Mouse (Mus musculus) mesoderm, embryonic 11.5 days (tissue): ENCODE data around the gene Dnah14.

Source experiments
- DNase-seq: peaks from one replicate; pipeline ENCODE4 v3.0.0-alpha.2; 2012; ENCODE audit warnings: low read depth, low spot score

Gene Dnah14

DNA sequence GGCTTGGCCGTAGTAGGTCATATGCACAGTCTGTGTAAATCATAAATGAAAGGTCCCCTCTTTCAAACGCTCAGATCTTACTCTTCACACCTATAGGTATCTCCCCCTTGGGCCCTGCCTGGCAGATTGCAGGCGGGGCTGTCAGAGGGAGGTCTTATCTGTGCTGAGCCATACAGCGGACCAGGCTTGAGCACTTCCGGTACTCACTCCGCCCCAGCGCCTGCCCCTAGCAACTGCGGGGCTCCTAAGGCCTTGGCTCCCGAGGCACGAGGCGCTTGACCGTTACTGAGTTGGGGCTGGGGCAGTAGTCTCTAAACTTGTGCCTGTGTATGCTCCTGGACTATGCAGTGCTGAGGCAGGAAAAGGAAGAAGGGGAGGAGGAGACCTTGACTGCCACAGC lies at the start of gene Dnah14:
TSS of gene Dnah14 (plus strand) at position 238 of the 400 bp plus-strand sequence.
- no peak for DNase-seq

DNA sequence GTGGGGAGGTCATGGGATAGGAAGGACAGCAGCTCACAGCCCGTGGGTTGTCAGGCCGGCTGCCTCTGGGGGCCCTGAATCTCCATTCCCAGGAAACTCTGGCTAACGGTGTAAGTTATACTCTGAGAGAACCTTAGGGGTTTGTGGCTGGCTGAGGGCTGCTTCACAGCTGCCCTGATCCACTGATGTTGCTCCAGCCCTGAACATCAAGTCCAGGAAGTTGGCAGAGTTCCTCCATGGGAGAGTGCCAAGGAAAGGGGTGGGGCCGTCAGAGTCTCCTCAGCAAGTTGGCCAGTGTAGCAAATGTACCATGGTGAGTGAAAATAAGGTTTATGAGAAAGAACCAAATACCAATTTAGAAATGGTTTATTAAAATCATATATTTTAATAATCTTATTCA lies 47.0 kb upstream of the Dnah14 start:
- DNase-seq: no peak

DNA sequence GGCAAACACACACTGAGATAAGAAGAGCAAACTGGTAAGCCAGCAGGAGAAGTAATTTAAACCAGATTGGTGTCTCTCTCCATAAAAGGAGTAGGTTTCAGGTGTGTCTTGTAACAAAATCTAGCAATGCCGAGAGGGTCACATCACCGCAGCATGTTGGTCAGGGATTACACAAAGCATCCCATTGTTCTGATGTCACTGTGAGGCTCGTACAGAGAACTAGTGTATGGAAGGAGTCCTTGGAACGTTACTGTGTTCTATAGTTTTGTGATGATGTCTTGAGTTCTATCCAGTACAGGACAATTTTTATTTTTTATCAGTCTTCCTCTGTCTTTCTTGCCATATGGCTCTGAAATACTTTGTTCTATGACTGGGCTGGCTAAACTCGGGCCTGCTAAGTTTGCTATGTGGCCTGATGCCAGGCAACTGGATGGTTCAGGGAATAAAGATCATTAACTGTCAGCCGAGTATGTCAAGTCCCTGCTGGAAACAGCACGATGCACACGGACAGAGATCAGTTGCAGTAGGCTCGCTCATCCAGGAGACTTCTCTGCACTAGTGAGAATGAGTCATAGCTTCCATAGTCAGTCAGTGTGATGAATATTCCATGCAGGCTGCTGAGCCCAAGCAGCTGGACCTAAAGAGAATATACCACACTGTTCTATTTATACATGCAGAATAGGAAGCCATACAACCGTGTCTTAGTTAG lies 41.0 kb upstream of the Dnah14 start:
- no peak for DNase-seq

- DNase-seq: no peak
These were observed 38.5 kb upstream of the Dnah14 start for GRCm38 (mm10) chr1:181537627-181538525.

- DNase-seq: peak; percentile 40
These were observed 36.3 kb upstream of the Dnah14 start for GRCm38 (mm10) chr1:181539846-181540769.

DNA sequence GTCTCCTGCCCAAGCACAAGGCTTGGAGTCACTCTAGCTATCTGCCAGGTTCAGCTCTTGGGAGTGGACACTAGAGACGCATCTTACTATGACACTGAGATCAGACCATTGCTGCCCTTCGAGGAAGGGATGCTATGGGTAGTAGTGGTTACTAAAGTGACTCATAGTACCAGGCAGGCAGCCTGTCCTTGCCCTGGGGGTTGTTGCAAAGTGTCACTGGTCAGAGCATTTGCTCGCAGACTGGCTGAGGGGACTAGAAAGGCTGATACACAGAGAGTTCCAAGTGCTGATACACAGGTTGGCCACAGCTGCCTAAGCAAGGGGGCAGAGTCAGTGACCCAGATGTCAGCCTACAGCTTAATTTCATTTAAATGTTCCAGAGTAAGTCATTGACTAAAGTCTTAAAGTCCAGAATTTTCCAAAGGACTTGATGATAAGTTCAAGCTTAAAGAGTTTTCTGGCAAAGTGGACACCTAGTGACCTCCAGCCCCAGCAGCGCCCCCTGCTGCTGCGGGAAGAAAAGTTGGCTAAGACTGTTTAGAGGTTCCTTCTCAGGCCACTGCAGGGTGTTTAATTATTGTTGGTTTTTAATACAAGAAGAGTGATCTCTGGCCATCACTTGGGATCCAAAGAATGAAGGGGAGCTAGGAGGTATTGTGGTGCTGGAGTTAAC lies 32.5 kb upstream of the Dnah14 start:
- no peak for DNase-seq

DNA sequence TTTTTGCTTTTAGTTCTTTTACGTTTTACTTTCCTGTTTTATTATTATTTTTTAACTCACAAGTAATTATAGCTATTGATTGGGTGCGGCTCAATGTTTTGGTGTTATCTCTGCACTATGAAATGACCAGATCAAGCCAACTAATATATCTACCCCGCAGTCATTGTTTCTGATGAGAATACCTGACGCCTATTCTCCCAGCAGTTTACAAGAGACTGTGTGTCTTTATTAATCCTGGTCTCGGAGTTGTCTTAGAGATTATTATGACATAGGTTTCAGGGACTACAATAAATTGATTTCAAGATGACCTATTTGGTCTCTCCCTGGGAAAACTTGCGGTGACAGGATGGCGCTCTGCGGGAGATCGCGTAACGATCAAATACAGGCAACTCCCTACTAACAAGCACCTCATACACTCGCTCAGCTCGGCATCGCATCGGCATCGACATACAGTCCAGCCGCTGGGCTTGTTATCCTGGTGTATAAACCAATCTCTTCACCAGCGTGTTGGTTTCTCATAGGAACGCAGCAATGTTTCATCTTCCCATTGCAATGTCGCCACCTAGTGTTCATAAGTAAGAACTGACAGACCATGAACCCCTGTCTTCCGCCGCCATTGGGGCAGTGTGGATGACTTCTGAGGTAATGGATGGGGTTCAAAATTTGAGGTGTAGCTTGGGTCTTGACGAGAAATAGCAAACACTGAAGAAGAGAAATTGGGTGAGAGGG lies 31.2 kb upstream of the Dnah14 start:
- peak; percentile 85 for DNase-seq

DNA sequence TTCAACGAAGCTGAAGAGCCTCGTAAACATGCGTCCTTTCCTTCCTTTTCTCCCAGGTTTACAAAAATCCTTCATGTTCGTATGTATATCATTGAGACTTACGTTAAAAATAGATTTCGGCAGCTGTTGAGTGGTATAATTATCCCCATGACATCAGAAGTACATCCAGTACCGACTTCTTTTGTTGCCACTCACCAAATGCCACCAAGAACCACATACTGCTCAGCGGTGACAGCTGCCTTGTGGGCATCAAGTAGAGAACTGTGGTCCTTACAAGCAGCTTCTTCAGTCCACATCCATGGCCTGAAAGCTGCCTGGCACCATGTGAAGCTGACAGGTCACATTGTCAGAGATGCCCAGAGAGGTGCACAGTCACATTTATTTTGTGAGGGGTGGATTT lies 26.4 kb upstream of the Dnah14 start:
- no peak for DNase-seq

GRCm38 (mm10) chr1:181550826-181551225 lies 25.5 kb upstream of the Dnah14 start:
- DNase-seq: no peak

DNA sequence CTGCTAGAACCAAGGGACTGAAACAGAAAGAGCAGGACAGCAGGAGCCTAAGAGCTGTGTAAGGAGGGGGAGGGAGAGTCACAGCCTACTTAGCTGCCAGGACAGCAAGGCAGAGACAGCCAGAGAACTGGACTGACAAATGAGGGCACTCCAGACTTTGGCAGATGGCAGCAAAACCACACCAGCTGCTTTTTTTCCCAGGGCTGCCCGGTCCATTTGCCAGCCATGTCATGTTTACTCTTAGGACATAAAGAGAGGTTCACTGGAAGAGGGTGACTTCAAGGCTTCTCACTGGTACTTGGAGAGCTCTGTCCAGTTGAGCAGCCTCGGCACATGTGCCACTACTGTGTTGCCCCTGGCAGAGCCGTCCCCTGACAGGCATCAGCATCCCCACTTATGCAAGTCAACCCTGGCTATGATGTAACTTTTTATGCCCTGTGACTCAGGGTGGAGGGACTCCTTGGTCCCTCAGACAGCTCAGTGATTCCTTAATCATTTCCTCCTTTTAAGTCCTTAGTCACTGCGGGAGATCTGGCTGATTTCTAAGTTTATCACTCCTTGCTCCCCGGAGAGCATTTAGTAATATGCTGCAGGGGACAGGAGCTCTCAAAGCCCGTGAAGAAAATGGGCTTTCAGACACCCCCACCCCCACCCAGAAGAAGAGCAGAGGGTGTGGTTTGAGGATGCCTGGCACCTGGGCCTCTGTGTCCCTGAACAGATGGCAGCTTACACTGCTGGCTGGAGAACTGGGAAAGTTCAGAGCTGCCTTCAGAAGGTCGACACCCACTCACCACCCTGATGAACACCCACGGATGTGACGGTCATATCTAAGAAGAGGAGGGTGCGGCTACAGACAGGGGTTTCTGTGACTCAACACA lies 23.6 kb upstream of the Dnah14 start:
- DNase-seq: no peak

DNA sequence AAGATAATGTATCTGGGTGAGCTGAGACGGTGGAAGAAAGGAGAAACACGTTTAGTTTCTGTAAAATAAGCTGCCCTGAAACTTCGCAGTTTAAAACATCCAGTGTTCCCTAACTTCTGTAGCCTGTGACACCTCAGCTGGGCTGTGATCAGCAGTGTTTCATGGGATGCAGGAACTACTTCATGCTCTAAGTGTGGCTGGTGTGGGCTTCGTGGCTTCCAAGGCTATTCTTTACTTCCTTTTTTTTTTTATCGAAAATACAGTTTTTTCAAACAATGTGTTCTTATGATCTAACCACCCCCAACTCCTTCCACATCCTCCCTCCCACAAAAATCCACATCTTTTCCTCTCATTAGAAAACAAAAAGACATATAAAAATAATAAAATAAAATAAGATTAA lies 20.9 kb upstream of the Dnah14 start:
- DNase-seq: no peak

DNA sequence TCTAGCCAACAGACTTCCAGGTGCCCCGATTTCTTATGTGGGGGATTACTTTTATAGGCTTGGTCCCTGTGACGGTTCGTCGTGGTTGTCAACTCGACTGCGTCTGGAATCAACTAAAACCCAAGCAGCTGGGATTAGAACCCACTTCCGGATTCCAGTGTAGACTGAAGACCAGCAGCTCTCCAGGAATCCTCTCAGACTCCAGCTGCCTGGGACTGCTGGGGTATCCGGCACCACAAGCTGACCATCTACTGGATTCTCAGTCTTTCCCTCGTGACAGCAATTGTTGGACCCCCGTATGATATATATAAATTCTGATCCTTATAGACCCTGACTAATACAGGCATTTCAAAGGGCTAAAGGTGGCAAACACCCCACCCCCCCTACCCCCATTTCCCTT lies 16.7 kb upstream of the Dnah14 start:
- DNase-seq: no peak

- no peak for DNase-seq
These were observed 16.0 kb upstream of the Dnah14 start for GRCm38 (mm10) chr1:181560325-181560724.

DNA sequence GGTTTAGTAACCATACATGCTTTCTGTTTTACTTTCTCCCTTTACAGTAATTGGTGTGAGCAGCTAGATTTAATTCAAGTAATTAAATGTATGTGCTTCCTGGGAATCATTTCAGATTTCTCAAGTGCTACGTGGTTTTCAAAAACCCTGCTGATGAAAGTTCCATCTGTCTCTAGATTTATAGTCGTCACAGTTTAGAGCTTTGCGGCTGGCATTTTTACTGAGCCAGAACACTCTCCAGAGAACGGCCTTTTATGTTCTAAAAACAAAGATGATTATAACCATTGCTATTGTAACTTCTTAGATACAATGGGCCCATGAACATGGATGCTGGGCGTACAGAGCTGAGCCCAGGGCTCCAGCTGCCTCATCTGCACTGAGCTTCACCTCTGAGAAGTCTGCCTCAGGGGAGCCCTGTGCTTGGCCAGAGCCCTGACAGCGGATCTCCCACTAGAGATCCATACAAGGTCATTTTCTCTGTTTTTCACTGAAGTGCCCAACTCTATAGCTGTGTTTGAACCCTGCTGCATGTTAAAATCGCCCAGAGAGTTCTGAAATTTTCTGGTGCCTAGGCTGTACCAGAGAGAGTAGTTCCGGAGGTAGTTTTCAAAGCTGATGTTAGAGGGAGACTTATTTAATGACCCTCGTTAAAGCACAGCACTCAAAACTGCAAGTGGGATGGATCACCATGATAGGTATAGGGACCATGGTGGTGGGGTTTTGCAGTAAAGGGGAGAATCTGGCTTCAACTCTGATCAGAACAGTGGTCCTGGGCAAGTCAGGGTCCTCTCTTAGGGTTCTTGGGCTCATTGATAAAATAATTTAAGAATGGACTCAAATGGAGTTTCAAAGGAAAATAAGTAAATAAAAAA lies 15.2 kb upstream of the Dnah14 start:
- DNase-seq: peak; percentile 43

DNA sequence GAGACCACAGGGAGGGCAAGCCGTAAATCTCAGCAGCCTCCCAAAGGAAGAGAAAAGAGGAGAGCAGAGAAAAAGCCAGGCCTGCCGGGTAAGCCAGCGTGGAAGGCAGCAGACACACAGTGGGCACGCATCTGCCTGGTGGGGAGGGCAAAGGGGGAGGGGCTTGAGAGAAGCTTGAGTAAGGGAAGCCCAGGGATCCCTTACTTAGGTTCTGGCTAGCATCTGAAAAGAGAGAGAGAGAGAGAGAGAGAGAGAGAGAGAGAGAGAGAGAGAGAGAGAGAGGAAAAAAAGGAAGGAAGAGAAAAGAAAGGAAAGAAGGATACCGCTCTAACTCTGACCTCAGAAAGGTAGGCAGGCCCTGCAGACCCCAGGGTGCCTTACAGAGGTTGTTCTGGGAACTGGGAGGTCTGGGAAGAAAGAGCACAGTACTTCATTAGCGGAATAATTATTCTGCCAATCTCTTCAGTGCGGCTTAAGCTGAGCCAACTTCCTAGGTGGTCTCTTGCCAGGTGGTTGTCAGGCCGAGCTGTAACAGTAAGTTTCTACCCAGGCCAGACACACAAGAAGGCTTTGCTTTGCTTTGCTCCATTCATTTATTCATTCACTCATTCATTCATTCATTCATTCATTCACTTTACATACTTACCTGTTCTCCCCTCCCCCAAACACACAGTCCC lies 14.5 kb upstream of the Dnah14 start:
- DNase-seq: no peak

- DNase-seq: peak; percentile 46
These were observed 6.9 kb upstream of the Dnah14 start for GRCm38 (mm10) chr1:181569447-181569846.

DNA sequence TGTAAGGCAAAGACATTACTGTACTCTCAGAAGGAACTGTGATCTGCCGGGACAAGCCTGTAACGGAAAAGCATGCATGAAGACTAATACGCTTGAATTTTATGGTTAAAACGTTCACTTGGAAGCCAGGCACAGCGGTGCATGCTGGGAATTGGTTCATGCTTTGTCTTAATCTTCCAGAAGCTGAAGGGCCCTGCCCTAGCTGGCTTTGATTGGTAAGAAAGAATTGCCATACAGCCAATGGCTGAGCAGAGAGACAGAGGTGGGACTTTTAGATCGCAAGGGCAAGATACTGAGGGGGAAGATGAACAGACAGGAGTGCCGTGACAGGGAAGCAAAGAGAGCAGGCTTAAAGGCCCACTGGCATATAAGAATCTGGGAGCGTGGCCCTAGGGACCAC lies 6.8 kb downstream of the Dnah14 start:
- DNase-seq: no peak

DNA sequence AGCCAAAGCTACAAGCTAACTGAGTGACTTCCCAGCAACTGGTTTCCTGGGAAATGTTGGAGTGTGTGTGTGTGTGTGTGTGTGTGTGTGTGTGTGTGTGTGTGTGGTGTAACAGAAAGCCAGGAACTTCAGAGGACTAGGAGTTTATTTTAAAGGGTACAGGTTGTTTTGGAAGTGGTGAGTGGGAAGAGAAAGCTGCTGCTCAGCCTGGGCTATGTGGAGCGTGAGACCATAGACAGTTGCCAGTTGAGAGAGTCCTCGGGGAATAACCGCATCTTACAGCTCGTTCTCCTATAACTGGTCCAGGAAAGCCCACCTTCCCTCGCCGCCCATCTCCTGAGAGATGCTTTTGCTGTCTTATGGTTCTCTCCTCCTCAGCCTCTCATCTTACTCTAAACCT lies 12.8 kb downstream of the Dnah14 start:
- DNase-seq: no peak
